Mouse (Mus musculus) c-Kit-positive CD71-negative TER-119-negative erythroid progenitor cells, embryonic 14.5 days (primary cell): ENCODE measurements around the gene Kyat3.
A peak's percentile ranks its signal among the peaks of the same experiment; 100 is the strongest.
"Not testable (repeated sequence)": the region's sequence is repeated elsewhere in the genome, so short reads cannot be mapped to it uniquely, and the experiment has no call there.

Experiments used
- DNase-seq: peaks from one replicate; pipeline ENCODE4 v3.0.0-alpha.2; 2013; ENCODE audit warnings: low read depth

The Kyat3 gene

DNA sequence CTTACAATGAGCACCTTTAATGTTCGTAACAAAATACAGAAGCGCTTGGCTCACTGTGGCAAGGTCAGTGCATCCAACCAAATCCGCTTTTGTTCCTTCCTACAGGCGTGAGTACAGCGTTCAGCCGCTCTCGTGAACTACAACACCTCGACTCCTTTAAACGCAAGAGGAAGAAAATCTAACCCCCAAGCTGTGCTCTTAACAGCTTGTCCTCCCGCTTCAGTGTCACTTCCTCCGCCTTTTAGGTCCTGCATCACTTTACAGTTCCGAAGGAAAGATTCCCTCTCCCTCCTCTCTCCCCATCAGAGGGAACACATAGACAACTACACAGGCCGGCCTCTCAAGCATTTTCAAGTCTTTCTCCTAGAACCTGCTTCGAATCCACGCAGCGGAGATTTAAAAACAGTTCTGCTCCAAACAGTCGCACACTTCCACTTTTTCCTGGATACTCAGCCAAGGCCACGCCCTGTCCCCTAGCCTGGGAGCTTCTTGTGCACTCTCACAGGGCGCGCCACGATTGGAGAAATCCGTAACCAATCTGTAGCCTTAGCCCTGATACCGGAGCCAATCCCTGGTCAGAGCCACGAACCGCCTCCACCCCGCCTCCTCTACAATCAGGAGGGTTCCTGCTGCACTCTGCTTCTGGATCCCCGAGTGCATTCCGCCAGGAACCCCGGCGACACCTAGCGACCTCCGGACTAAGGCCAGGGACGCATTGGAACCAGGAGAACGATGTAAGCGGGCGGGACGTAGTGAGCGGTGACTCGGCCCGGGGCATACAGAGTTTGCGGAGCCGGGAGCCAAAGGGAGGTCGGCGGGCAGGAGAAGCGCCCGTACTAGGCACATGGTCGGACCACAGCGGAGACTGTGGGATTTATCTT is at the start of gene Kyat3:
Kyat3 (plus strand) TSS at position 610 of the 881 bp plus-strand sequence.
- DNase-seq = peak; percentile 83

DNA sequence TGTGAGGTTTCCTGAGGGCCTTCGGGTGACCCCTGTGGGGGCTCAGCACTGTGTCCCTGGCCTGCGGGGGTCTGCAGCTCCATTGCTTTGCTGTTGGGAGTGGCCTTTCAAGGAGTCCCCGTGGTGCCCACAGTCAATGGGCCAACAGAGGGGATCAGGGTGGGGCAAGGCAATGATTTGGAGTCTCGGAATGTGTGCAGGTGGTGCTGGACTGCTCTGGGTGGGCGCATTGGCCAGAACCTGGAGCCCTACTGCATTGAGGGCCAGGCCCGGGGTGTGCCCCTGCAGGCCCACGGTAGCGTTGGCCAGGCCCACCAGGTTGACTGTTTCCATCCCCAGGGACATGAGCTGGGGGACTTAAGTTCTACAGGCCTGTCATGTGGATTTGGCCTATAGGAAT is 36.1 kb upstream of the Kyat3 start:
- no peak for DNase-seq

DNA sequence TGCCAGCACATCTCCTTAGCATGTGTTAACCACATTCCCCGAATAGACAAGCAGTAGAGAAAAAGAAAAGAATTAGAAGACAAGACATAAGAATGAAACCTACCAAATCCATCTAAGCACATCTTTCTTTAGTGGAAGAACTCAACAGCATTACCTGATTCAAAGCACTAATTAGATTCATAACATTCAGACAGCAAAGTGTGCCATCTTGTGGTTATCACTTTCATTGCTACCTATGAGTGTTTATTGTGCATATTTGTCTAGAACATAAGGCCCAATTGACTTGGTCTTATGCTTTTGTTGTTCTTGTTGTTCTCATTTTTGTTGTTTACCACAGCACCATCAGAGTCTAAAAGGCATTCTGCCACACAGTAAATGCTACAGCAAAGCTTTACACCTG is 26.2 kb upstream of the Kyat3 start:
- peak; percentile 4 for DNase-seq

DNA sequence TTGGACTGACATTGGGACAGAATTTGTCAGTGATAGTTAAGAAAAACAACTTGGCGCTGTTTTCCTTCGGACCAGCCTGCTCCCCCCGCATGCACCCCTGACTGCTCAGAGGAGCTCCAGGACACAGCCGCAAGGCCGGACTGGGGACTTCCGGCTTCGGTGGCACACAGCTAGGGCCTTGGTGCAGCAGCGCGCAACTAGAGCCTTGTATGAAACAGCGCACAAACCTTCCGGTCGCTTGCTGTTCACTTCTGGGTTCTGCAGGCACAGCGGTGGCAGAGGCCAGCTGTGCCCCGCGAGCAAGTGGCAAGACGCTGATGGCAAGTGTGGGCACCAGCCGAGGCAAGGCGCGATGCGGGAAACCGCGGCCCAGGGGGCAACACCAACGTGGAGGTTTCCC is 12.9 kb upstream of the Kyat3 start:
- no peak for DNase-seq

DNA sequence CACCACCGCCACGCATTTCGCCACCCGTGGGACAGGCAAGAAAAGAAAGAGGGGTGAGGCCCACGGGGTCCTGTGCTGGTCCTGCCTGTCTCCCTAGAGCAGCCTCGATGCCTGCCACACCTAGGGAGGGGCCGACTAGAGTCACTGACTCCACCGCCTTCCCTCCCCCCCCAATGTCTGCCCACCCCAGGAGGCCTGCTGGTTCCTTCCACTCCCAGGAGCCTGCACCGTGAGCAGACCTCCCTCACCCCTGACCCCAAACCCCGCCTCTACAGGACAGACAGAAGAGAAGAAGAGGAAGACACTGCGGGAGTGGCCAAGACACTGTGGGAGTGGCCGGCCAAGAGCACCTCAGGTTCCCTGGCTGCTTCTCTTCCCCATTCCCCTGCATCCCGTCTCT is 12.5 kb upstream of the Kyat3 start:
- no peak for DNase-seq

DNA sequence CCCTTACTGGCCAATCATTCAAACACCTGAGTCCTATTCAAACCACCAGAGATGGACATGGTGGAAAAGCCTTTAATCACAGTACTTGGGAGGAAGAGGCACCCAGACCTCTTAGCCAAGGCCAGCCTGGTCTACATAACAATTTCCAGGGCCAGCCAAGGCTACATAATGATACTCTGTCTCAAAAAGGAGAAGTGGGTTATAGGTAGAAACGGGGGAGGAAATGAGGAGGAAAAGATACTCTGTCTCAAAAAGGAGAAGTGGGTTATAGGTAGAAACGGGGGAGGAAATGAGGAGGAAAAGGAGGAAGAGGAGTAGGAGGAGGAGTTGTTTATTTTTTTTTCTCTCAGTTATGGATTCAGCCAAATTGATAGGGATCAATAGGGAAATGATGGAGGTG is 4.3 kb upstream of the Kyat3 start:
- DNase-seq = no peak

DNA sequence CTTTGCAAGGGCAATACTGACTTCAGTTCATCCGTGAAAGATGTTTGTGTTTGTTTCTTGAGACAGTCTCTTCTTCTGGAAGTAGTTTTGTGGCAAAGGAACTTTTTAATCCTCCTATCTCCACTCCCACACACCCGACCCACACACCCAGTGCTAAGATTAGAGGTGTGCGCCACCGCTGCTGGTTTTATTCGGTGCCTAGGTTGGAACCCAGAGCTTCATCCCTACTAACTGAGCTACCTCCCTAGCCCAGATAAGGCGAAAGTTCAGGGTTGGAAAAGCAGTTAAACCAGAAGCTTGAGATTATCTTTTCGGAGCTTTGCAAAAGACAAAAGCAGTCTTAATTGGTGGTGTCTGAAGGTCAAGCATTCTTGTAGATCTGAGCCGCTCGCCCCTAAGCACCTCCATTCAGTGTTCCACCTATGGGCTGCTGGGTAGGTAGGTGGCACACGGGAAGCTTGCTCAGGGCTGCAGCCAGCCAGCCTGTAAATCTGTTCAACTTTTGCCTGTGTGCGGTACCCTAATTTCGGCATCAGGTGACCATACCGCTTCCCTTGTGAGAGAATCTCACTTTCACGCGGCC is 647 bp downstream of the Kyat3 start:
- DNase-seq = no peak

DNA sequence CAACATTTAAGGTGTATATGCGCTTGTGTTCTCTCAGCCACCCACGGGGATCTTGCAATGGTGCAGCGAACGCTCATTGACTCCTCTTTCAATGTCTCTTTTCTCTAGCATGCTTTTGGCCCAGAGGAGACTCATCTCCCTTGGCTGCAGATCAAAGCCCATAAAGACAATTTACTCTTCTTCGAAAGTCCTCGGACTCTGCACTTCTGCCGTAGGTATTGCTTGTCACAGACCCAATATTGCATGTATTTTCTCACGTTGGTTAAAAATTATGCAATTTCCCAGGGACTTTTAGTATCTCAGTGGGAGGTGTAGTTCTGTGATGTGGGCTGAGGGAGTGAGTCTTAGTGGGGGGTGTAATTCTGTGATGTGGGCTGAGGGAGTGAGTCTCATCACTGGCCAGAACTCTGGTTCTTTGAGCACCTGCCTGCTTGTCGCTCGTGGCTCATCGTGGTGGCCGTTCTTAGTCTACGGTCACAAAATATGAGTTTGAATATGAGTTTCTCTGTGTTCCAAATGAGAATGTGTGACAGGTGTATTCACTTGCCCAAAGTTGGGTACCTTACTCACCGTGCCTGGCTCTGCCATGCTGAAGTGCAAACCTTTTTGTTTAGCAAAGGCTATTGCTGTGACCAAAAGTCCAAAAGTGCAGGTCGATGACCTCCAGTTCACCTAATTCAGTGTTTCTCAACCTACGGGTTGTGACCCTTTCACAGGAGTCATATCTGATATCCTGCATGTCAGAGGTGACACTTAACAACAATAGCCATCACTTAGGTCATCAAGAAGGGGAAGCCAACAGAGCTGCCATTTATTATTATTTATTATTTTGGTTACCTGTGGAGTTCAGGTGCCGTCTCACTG is 6.0 kb downstream of the Kyat3 start:
- DNase-seq = no peak

DNA sequence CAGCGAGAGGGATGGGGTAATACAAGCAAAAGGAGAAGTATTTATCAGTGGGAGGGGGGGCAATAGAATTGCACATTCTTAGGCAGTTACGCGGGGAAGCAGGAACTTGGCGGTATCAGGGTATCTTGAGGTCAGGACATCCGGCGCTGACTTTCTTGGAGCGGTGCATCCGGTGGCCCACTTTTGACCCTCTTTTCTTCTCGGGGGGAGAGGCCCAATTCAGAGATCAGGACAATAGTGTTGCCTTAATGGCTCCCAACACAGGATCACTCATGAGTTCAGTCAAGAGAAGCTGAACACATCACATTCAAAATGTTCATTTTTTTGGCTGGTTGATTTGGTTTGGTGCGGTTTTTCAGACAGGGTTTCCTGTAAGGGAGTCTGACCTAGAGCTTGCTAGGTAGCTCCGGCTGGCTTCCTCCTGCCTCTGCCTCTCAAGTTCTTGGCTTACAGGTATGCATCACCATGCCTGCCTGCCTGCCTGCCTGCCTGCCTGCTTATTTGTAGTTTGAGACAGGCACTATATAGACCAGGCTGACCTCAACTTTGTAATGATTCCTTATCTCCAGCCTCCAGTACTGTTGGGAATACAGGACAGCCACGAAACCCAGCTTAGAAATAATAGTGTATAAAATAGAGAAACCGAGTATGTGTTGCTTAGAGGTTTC is 7.5 kb downstream of the Kyat3 start:
- not testable (repeated sequence) for DNase-seq

DNA sequence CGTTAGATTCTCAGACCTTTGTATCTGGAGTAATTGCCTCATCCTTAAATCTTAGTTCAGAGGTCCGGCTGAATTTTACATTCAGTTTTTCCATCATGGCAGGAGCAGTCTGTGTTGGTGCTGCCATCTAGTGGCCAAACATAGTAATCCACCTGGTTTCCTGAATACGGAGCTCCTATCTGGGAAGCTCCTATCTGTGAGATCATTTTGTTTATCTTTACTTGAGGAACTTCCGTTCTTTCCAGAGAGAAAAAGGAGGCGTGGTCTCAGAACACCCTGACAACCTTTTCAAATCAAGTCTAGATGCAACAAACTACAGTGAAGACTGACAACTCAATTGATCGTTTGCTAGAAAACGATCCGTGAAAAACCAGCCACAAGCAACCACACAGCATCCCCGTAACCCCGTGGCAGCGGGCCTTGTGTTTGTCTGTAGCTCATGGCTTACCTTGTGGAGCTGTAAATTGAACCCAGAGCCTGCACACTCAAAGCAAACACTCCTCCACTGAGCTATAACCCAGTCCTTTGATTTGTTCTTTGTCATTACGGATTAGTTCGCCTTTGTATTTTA is 8.1 kb downstream of the Kyat3 start:
- no peak for DNase-seq

DNA sequence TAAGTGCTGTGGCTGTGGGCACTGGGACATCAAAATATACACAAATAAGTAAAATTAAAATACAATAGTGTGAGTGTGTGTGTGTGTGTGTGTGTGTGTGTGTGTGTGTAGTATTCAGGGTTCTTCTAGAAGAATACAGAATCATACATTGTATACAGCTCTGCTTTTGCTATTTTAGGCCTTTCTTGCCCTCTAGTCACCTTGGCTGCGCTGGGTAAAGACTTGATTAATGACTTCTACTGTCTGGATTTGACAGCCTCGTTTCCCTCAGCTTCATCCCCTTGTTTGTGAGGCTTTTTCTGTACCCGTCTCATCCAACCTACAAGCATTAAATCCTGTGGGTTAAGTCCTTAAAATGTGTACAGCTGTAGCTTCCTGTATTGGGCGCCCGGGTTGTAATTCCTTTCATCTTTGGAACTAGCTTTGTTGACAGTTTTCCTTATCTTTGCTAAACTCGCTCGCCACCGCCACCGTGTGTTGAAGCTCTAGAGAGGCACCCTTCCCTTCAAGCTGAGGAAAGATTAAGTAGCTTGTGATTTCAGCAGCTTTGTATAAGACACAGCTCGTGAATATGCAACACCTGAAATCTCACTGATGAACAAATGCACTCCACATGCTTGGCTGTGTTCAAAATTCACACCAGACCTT is 9.6 kb downstream of the Kyat3 start:
- DNase-seq = no peak

DNA sequence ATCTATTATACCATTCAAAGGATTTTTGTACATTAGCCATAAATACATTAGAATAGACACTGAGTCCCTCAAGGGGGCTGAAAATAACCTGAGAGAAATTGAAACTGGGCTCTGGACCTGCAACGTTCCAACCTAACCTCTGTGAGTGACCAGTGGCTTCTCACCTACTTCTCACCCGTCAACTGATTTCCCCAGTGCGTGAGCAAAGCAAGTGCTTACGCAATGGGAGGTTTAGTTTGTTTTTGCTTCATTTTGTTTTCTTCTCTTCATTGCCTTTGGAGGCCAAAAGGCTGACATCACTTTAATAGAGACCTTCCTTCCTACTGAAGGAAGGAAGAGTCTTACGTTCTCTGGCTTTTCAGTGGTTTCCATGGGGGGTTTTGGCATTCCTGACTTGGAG is 10.5 kb downstream of the Kyat3 start:
- no peak for DNase-seq

DNA sequence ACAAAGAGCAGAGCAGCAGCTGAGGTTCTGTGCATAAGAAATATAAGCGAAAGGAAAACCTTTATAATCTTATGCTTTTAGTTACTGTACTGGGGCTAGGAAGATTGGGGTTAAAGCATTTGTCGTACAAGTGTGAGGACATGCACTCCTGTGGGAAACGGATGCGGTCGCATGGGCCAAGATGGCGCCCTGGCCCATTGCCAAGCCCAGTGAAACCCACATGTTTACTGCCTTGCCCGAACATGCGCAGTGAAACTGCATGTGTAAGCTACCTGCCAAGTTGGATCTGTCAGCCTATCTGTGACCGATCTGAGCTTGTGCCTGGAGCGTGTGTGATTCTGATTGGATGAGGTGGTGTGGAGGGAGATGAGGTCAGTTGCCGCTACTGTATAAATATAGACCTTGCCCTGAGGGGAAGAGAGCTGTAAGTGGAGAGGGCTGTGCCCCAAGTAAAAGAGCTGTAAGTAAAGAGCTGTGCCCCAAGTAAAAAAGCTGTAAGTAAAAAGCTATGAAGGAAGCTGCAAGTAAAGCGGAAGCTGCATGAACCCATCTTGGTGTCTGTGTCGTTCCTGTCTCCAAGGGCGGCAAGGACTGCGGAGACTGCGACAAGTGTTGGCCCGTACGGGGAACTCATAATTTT is 11.7 kb downstream of the Kyat3 start:
- not testable (repeated sequence) for DNase-seq

DNA sequence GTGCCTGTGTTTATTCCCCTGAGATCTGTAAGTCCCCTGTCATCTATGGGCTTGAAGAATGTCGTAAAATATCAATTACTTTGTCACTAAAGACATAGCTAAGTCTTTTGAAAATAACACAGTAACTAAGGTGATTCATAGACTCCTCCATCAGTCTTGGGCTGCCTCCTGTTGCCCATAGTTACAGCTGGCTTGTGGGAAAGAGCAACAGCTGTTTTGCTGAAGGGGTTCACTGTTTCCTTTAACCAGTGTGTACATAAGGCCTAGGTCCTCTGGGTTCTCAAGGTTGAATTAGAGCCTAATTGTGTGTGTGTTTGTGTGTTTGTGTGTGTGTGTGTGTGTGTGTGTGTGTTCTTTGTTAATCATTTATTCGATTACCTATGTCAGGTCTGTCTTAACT is 24.6 kb downstream of the Kyat3 start:
- no peak for DNase-seq

DNA sequence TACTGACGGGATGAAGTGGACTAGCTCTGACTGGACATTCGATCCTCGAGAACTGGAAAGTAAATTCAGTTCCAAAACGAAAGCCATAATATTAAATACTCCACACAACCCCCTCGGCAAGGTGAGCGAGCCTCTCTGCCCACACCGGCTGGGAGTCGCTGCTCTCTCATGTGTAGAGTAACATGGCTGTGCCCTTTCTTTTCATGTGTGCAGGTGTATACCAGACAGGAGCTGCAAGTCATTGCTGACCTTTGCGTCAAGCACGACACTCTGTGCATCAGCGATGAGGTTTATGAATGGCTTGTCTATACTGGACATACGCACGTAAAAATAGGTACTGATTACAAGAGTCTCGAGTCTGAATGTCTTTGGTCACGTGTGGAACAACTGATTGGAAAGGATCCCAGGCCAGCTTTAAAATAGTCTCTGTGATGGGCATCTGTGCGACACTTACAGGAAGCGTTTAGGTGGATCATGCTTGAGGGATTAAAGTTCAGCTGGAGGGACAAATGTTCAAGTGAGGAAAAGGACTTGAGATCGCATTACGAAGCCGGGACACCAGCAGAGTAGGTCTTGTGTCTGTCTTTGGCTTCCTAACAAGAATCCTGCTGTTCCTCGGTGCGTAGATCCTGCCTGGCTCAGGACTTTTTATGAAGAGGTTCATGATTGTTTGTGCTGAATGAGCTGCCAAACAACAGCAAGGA is 25.3 kb downstream of the Kyat3 start:
- DNase-seq = no peak

DNA sequence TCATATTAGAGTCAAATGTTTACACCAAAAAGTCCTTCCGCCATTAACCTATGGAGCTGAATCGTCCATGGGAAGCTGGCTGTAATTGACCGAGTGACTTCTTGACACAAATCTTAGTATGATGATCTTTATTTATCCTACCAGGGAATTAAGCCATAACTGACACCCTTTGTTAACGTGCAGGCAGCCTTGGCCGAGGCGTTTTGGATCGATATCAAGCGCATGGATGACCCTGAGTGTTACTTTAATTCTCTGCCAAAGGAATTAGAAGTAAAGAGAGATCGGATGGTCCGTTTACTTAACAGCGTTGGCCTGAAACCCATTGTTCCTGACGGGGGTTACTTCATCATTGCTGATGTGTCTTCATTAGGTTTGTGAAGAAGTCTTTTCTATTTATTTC is 33.4 kb downstream of the Kyat3 start:
- no peak for DNase-seq

DNA sequence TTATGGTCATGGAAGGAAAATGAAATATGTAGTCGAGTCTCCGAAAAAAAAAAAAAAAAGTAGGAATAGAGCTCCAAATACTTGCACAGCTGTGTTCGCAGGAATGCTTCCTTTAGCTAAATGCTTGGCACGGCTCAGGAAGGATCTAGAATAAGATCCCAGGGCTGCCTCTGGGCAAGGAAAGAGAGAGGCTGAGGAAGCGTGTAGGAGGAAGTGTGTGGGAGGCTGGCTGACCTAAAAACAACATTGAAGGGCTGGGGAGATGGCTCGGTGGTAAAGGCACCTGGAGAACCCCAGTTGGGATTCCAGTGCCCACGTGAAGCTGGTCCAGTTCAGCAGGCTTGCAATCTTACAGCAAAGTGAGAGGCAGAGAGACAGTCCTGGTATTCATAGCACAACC is 40.0 kb downstream of the Kyat3 start:
- no peak for DNase-seq

DNA sequence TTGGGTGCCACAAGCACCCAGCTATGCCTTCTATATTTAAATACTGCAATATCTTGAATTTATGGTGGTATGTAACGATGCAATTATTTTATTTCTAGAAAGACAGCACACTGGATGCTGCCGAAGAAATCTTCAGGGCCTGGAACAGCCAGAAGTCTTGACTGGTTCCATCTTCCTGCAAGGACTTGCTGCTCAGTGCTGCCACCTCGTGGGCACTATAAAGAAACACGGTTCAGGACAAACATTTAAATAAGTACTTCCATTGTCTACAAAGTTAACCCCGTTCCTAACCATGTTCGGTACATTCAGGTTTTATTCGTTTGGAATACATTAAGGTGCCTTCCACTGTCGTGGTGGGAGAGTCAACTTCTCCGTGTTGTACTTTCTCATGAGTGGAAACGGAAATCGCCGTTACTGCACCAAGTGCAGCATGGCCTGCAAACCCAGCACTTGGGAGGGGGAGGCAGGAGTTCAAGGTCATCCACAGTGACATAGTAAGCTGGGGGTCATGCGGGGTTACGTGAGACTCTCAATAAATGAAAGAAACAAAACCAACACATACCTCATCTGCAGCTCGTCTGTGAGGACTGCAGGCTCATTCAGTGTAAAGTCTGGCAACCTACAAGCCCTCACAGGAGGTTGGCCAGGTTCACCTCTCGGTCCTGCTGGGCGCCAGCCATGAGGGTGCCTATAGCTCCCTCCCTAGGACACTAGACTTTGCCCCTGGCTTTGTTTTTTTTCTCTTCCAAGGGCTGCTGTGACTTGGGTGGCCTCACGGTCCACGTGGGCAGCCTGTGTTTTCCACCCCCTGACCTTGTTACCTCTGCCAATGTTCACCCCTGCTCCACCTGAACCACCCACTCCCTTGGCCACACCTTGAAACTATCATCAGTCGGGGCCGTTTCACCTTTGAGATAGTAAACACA is 43.4 kb downstream of the Kyat3 start:
- DNase-seq = peak; percentile 60

DNA sequence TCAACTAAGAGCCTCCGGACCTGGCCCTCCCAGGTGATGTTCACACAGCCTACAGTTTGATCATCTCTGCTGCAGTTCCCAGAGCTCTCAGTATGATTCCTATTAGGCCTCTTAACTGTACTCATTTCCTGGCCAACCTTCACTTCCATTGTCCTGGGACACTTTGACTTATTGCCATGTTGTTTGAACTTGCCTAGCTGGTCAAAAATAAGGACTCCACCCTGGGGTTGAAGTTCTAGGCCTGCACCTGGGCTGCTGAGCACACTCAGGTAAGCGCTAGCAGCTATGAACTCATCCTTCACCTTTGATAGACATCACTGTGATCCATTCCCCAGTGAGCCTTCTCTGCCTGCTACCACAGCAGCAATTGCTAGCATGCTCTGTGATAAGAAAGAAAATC is 44.2 kb downstream of the Kyat3 start:
- no peak for DNase-seq
